Mouse (Mus musculus): ENCODE measurements around the gene Cables2. TPM values are rescaled to one million over a fixed set of nuclear protein-coding genes. Genes with fewer than 3 reads are reported as not detected.
"Not testable (repeated sequence)": the region's sequence is repeated elsewhere in the genome, so short reads cannot be mapped to it uniquely, and the experiment has no call there.

Cables2 gene
- total and polyA plus RNA-seq, 3 experiments, result 11.2 to 17.6 (median 14.3) TPM

- no peaks in the 10 kb centered on the region for H3K27me3 ChIP-seq (ENCODE audit: control insufficient read depth, insufficient read depth, low read length)
- H3K27ac ChIP-seq, result peak overlapping the region; percentile 89
- no peak overlapping the region for H3K4me3 ChIP-seq
- peaks cover 15% of the 10 kb centered on the region for H3K4me1 ChIP-seq (ENCODE audit: control insufficient read depth, insufficient read depth, low read length)
- DNase-seq, result peak in 1 of 2 experiments; percentile 25
- WGBS, result 40% methylated on average over 8 of the region's 8 CpGs
- intact Hi-C loops (cut with DNase I), result no loop called here
- no peaks in the 10 kb centered on the region for H3K79me2 ChIP-seq (replicated peaks; ENCODE audit: control insufficient read depth, insufficient read depth, low read length)
- no peak overlapping the region; the same call in 1 of the 2 replicates for H3K9ac ChIP-seq (ENCODE audit: low read depth, low read length)
- H3K36me3 ChIP-seq (ENCODE audit: control insufficient read depth, insufficient read depth, low read length), result peaks cover 2% of the 10 kb centered on the region; the same call in 1 of the 2 replicates
- TF ChIP-seq CTCF (IDR thresholded peaks at IDR 0.05) (no peak), EP300 (IDR thresholded peaks at IDR 0.05; ENCODE audit: insufficient read depth, low read depth, low read length) (no peak), POLR2A (IDR thresholded peaks at IDR 0.05; ENCODE audit: insufficient read depth, low read depth, low read length) (no peak)
Observed at GRCm38 (mm10) chr2:180260610-180261480, 12.5 kb downstream of the Cables2 start.

- H3K9ac ChIP-seq (ENCODE audit: low read depth, low read length); H3K27ac ChIP-seq; H3K27me3 ChIP-seq (ENCODE audit: control insufficient read depth, insufficient read depth, low read length); H3K36me3 ChIP-seq (ENCODE audit: control insufficient read depth, insufficient read depth, low read length); H3K79me2 ChIP-seq (replicated peaks; ENCODE audit: control insufficient read depth, insufficient read depth, low read length); H3K4me3 ChIP-seq: not testable (repeated sequence)
- 56% methylated on average over 17 of the region's 17 CpGs for WGBS
- intact Hi-C loops (cut with DNase I), result loop anchor here (5.0 to 10.0 kb wide), 2 partner anchors 213 to 345 kb away; no protein-coding TSS in a partner anchor
- DNase-seq, result peak in 1 of 2 experiments; percentile 20
- H3K4me1 ChIP-seq (ENCODE audit: control insufficient read depth, insufficient read depth, low read length), result peaks cover 15% of the 10 kb centered on the region
- 0 out of 2 replicates have a peak, but pooled peaks have one; percentile 10 for TF ChIP-seq POLR2A (IDR thresholded peaks at IDR 0.05; ENCODE audit: insufficient read depth, low read depth, low read length)
Observed at GRCm38 (mm10) chr2:180259826-180260609, 13.3 kb downstream of the Cables2 start.

GRCm38 (mm10) chr2:180258951-180259484, 14.3 kb downstream of the Cables2 start:
- H3K27me3 ChIP-seq (ENCODE audit: control insufficient read depth, insufficient read depth, low read length); H3K9ac ChIP-seq (ENCODE audit: low read depth, low read length); H3K4me3 ChIP-seq; H3K27ac ChIP-seq; H3K79me2 ChIP-seq (replicated peaks; ENCODE audit: control insufficient read depth, insufficient read depth, low read length); H3K36me3 ChIP-seq (ENCODE audit: control insufficient read depth, insufficient read depth, low read length): not testable (repeated sequence)
- WGBS, result 69% methylated on average over 10 of the region's 10 CpGs
- peak in 1 of 2 experiments; percentile 16 for DNase-seq
- intact Hi-C loops (cut with DNase I), result loop anchor here (5.0 to 10.0 kb wide), 2 partner anchors 212 to 344 kb away; no protein-coding TSS in a partner anchor
- H3K4me1 ChIP-seq (ENCODE audit: control insufficient read depth, insufficient read depth, low read length), result peaks cover 15% of the 10 kb centered on the region

- Histone ChIP-seq H3K36me3 (ENCODE audit: control insufficient read depth, insufficient read depth, low read length) (peaks cover 2% of the 10 kb centered on the region; the same call in 1 of the 2 replicates), H3K27ac (peak overlapping the region; percentile 80; the same call in 1 of the 2 replicates), H3K4me3 (peak overlapping the region; percentile 69), H3K27me3 (ENCODE audit: control insufficient read depth, insufficient read depth, low read length) (no peaks in the 10 kb centered on the region), H3K9ac (ENCODE audit: low read depth, low read length) (peak overlapping the region; percentile 80; the same call in 1 of the 2 replicates), H3K79me2 (replicated peaks; ENCODE audit: control insufficient read depth, insufficient read depth, low read length) (no peaks in the 10 kb centered on the region), H3K4me1 (ENCODE audit: control insufficient read depth, insufficient read depth, low read length) (peaks cover 13% of the 10 kb centered on the region)
- TF ChIP-seq EP300 (IDR thresholded peaks at IDR 0.05; ENCODE audit: insufficient read depth, low read depth, low read length) (no peak), POLR2A (IDR thresholded peaks at IDR 0.05; ENCODE audit: insufficient read depth, low read depth, low read length) (no peak)
- WGBS, result 50% methylated on average over 11 of the region's 11 CpGs
- DNase-seq, result peak in 1 of 2 experiments; percentile 14
- intact Hi-C loops (cut with DNase I), result loop anchor here (5.0 to 10.0 kb wide), 2 partner anchors 211 to 343 kb away; no protein-coding TSS in a partner anchor
Observed at GRCm38 (mm10) chr2:180257963-180258865, 15.1 kb downstream of the Cables2 start.

GRCm38 (mm10) chr2:180257001-180257521, 16.2 kb downstream of the Cables2 start, which contains the start of gene Rps21:
Gene Rps21 (plus strand): TSS chr2:180257377.
- peaks cover 12% of the 10 kb centered on the region for H3K4me1 ChIP-seq (ENCODE audit: control insufficient read depth, insufficient read depth, low read length)
- peak within 1 kb of the TSS; percentile 87 for H3K27ac ChIP-seq
- TF ChIP-seq CTCF (IDR thresholded peaks at IDR 0.05) (no peak), EP300 (IDR thresholded peaks at IDR 0.05; ENCODE audit: insufficient read depth, low read depth, low read length) (peak; percentile 70), POLR2A (IDR thresholded peaks at IDR 0.05; ENCODE audit: insufficient read depth, low read depth, low read length) (peak; percentile 84)
- H3K79me2 ChIP-seq (replicated peaks; ENCODE audit: control insufficient read depth, insufficient read depth, low read length), result no peaks in the 10 kb centered on the region
- DNase-seq, result peak; percentile 97 to 99
- peak within 1 kb of the TSS; percentile 69 for H3K4me3 ChIP-seq
- WGBS, result under 1% methylated on average over 38 of the region's 38 CpGs
- intact Hi-C loops (cut with DNase I), result loop anchor here (5.0 to 10.0 kb wide), 2 partner anchors 210 to 342 kb away; no protein-coding TSS in a partner anchor
- H3K27me3 ChIP-seq (ENCODE audit: control insufficient read depth, insufficient read depth, low read length), result no peaks in the 10 kb centered on the region
- peaks cover 2% of the 10 kb centered on the region; the same call in 1 of the 2 replicates for H3K36me3 ChIP-seq (ENCODE audit: control insufficient read depth, insufficient read depth, low read length)
- H3K9ac ChIP-seq (ENCODE audit: low read depth, low read length), result peak within 1 kb of the TSS; percentile 80
